In genomic region chr3:107877005-107877404, GRCm38 (mm10) we compare ENCODE assay signal across 36 mouse cellular contexts. TPM values are rescaled to one million over a fixed set of nuclear protein-coding genes. Genes with fewer than 3 reads are reported as not detected.
DNase-seq lines count a peak whose midpoint lies in the region; ATAC-seq and TF ChIP-seq lines count a peak whose summit lies in the region.
"Had no signal": no experiment of that assay in that cellular context is flagged by ENCODE, and none has a peak within 500 bp of the region (broad histone marks: within the 10 kb centered on the region; RNA-seq: fewer than 3 reads in every experiment).

Gene Eps8l3 (plus strand): TSS chr3:107877229.

- H3K4me1 ChIP-seq in heart, embryonic 11.5 days (ENCODE audit: control insufficient read depth, insufficient read depth, low read length): peaks cover 8% of the 10 kb centered on the region; the same call in 1 of the 2 replicates
- H3K4me1 ChIP-seq in intestine, embryonic 15.5 days (replicated peaks): peaks cover 19% of the 10 kb centered on the region
- no peaks in the 10 kb centered on the region for H3K4me1 ChIP-seq in stomach, postnatal 0 days (replicated peaks; ENCODE audit: control insufficient read depth, insufficient read depth)
- H3K4me1 ChIP-seq: forebrain, embryonic 12.5 days; hindbrain, embryonic 13.5 days had no signal

- no peak within 1 kb of the TSS for H3K4me2 ChIP-seq in heart, embryonic 11.5 days
- peak within 1 kb of the TSS; percentile 51 for H3K4me2 ChIP-seq in intestine, embryonic 15.5 days (replicated peaks)
- peak within 1 kb of the TSS; percentile 43 for H3K4me2 ChIP-seq in stomach, postnatal 0 days (replicated peaks; ENCODE audit: low read depth)
- H3K4me2 ChIP-seq: forebrain, embryonic 12.5 days; heart, embryonic 15.5 days; hindbrain, embryonic 13.5 days; limb, embryonic 13.5 days; liver, embryonic 11.5 days; lung, embryonic 15.5 days; midbrain, embryonic 11.5 days had no signal

- no peaks in the 10 kb centered on the region for H3K27me3 ChIP-seq in heart, embryonic 11.5 days (ENCODE audit: control insufficient read depth, insufficient read depth, low read length)
- H3K27me3 ChIP-seq in intestine, embryonic 15.5 days (replicated peaks): no peaks in the 10 kb centered on the region
- no peaks in the 10 kb centered on the region for H3K27me3 ChIP-seq in stomach, postnatal 0 days (ENCODE audit: control insufficient read depth, insufficient read depth, low read length)
- H3K27me3 ChIP-seq: forebrain, embryonic 12.5 days; heart, embryonic 15.5 days; hindbrain, embryonic 13.5 days; limb, embryonic 13.5 days; lung, embryonic 15.5 days had no signal

- 0 out of 2 replicates have a peak within 1 kb of the TSS, but pooled peaks have one; percentile 13 for H3K9ac ChIP-seq in heart, embryonic 11.5 days (ENCODE audit: low read depth, low read length)
- H3K9ac ChIP-seq in intestine, embryonic 15.5 days: peak within 1 kb of the TSS; percentile 39
- peak within 1 kb of the TSS; percentile 9; the same call in 1 of the 2 replicates for H3K9ac ChIP-seq in stomach, postnatal 0 days (ENCODE audit: low read length)
- H3K9ac ChIP-seq: forebrain, embryonic 12.5 days; forebrain, postnatal 0 days; heart, embryonic 15.5 days; hindbrain, embryonic 13.5 days; limb, embryonic 13.5 days; lung, embryonic 15.5 days had no signal

- no peaks in the 10 kb centered on the region for H3K9me3 ChIP-seq in heart, embryonic 11.5 days (replicated peaks; ENCODE audit: control insufficient read depth, low read length)
- H3K9me3 ChIP-seq in intestine, embryonic 15.5 days: no peaks in the 10 kb centered on the region
- H3K9me3 ChIP-seq in stomach, postnatal 0 days (ENCODE audit: control insufficient read depth, low read length): no peaks in the 10 kb centered on the region
- H3K9me3 ChIP-seq: forebrain, embryonic 12.5 days; heart, embryonic 15.5 days; hindbrain, embryonic 13.5 days; limb, embryonic 13.5 days; lung, embryonic 15.5 days had no signal

- H3K27ac ChIP-seq in heart, embryonic 11.5 days (ENCODE audit: low read depth, low read length): no peak within 1 kb of the TSS
- peak within 1 kb of the TSS; percentile 89 for H3K27ac ChIP-seq in intestine, embryonic 15.5 days
- H3K27ac ChIP-seq in stomach, postnatal 0 days (replicated peaks): peak within 1 kb of the TSS; percentile 87
- H3K27ac ChIP-seq: forebrain, embryonic 12.5 days; heart, embryonic 15.5 days; hindbrain, embryonic 13.5 days; layer of hippocampus, adult 2 months; limb, embryonic 13.5 days; lung, embryonic 15.5 days had no signal

- H3K4me3 ChIP-seq in heart, embryonic 11.5 days (ENCODE audit: low read depth, low read length): no peak within 1 kb of the TSS
- H3K4me3 ChIP-seq in intestine, embryonic 15.5 days (replicated peaks): peak within 1 kb of the TSS; percentile 38
- peak within 1 kb of the TSS; percentile 17; the same call in 1 of the 2 replicates for H3K4me3 ChIP-seq in stomach, postnatal 0 days (ENCODE audit: low read depth, low read length)
- H3K4me3 ChIP-seq: erythroblast, embryonic 14.5 days; forebrain, embryonic 12.5 days; heart, embryonic 15.5 days; hindbrain, embryonic 13.5 days; layer of hippocampus, adult 2 months; limb, embryonic 13.5 days; lung, embryonic 15.5 days had no signal

- TF ChIP-seq CTCF in stomach, postnatal 0 days (IDR thresholded peaks at IDR 0.05; ENCODE audit: low read depth): no peak

- DNase-seq in heart, adult 18-20 months: no peak
- DNase-seq in large intestine, adult 2 months (ENCODE audit: low read depth, low spot score): no peak
- peak; percentile 78 for DNase-seq in stomach, postnatal 0 days (ENCODE audit: low spot score)
- no peak for DNase-seq in ovary, postnatal 10 days (ENCODE audit: low spot score)
- no peak for DNase-seq in lung, postnatal 36 days
- DNase-seq: adrenal gland, postnatal 14 days; cerebellum, adult 11-12 months; cerebellum, postnatal 10 days; forebrain, postnatal 0 days; gastrocnemius, postnatal 14 days; heart, postnatal 36 days; kidney, adult 9 months; kidney, postnatal 25 days; right cerebral cortex, adult 18-20 months; thymus, postnatal 25 days had no signal

- no peaks in the 10 kb centered on the region for H3K36me3 ChIP-seq in heart, embryonic 11.5 days (ENCODE audit: control insufficient read depth, insufficient read depth, low read length)
- no peaks in the 10 kb centered on the region for H3K36me3 ChIP-seq in intestine, embryonic 15.5 days
- H3K36me3 ChIP-seq in stomach, postnatal 0 days (ENCODE audit: control insufficient read depth, insufficient read depth, low read length): no peaks in the 10 kb centered on the region
- H3K36me3 ChIP-seq: forebrain, embryonic 12.5 days; heart, embryonic 15.5 days; hindbrain, embryonic 13.5 days; limb, embryonic 13.5 days; lung, embryonic 15.5 days had no signal

- no peak for ATAC-seq in heart, embryonic 11.5 days (replicated peaks; ENCODE audit: insufficient number of reproducible peaks, low FRiP score, low TSS enrichment)
- ATAC-seq in intestine, embryonic 15.5 days: peak; percentile 75
- peak; percentile 84 for ATAC-seq in stomach, postnatal 0 days (ENCODE audit: low FRiP score, low TSS enrichment)
- ATAC-seq: CD4-positive, CD25-positive, alpha-beta regulatory T cell, adult 4 months; forebrain, postnatal 0 days; midbrain, embryonic 16.5 days had no signal

- TF ChIP-seq EP300 in stomach, postnatal 0 days (optimal IDR thresholded peaks at IDR 0.05): no peak

- WGBS in heart, embryonic 11.5 days (ENCODE audit: insufficient replicate concordance): 84% methylated on average over 5 of the region's 5 CpGs
- WGBS in intestine, embryonic 15.5 days: 63% methylated on average over 5 of the region's 5 CpGs
- WGBS in large intestine, adult 2 months: 32% methylated on average over 5 of the region's 5 CpGs
- WGBS in stomach, postnatal 0 days: 65% methylated on average over 5 of the region's 5 CpGs

RNA-seq across cellular contexts. Expression of gene Eps8l3, which starts in this region (rescaled TPM):
- polyA plus RNA-seq in heart, embryonic 11.5 days (2014; fragmentation: Nextera tagmentation; extraction: Ambion mirVana): not detected in 2 replicates
- total RNA-seq in heart, adult 18-20 months (2021): not detected
- polyA plus RNA-seq in intestine, embryonic 15.5 days (2015; fragmentation: Nextera tagmentation; extraction: Ambion mirVana): 164 and 180 TPM in 2 replicates
- polyA plus RNA-seq in large intestine, adult 2 months (2012; rRNA removed): 161 and 294 TPM in 2 replicates
- polyA plus RNA-seq in stomach, postnatal 0 days (2015; fragmentation: Nextera tagmentation; extraction: Ambion mirVana): 29.2 and 29.8 TPM in 2 replicates
- total RNA-seq: adrenal gland, postnatal 14 days; common myeloid progenitor, adult 5-6 weeks; forebrain, postnatal 0 days; gastrocnemius, postnatal 14 days; granulocyte monocyte progenitor cell, adult 5-6 weeks; heart, postnatal 36 days; layer of hippocampus, adult 2 months; layer of hippocampus, postnatal 14 days; left cerebral cortex, adult 8-10 months; left cerebral cortex, postnatal 36 days; megakaryocyte, adult 5-6 weeks; neutrophil, adult 5-6 weeks had no signal
- polyA plus RNA-seq: CD4-positive, CD25-positive, alpha-beta regulatory T cell, adult 4 months; embryonic facial prominence, embryonic 14.5 days; erythroblast, embryonic 14.5 days; forebrain, embryonic 12.5 days; forebrain, postnatal 0 days; heart, embryonic 15.5 days; hindbrain, embryonic 13.5 days; liver, embryonic 11.5 days; lung, embryonic 15.5 days; midbrain, embryonic 11.5 days; midbrain, embryonic 16.5 days had no signal

Comparison
In these comparisons a context has a peak if more than half of its experiments do, and no peak if none do; other contexts are left out.
1. RNA of gene Eps8l3 (polyA plus RNA-seq): 164 to 180 TPM in intestine, embryonic 15.5 days, 161 to 294 TPM in large intestine, adult 2 months and 29.2 to 29.8 TPM in stomach, postnatal 0 days; not detected in heart, embryonic 11.5 days; every median in the first group is over 10 times any median in the second.
2. Peak in every context shown above with its lines, with median percentiles within 50 percentile points of each other: H3K9ac ChIP-seq.